Mouse (Mus musculus) liver, adult (tissue): ENCODE results near the gene Htra3.

Experiments used
- GATA4 ChIP-seq: IDR thresholded peaks from 2 replicates; pipeline ENCODE4 v1.6.1; 2014; ENCODE audit warnings: mild to moderate bottlenecking, low read length; ENCODE audit not compliant: insufficient replicate concordance

The Htra3 gene

DNA sequence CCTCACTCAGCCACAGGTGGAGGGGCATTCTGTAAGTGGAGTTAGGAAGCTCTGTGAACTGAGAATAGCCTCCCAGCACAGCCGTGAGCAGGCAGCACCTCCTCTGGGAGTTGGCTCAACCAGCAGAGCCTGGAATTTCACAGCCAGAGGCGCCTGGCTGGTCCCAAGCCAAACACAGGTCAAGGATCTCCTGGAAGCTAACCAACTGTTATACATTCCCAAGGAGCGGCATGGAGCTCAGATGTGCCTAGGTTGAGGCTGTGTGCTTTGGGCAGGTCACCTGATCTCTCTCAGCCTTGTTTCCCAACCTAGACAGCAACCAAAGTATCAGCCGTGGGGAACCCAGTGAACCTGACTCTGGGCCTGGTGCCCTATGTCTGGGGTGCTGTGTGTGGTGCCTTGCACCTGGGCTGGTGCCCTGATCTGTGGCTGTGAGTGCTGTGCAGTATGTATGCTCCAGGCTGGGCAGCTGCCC, 5.5 kb downstream of the Htra3 start:
- no peak for TF ChIP-seq GATA4

DNA sequence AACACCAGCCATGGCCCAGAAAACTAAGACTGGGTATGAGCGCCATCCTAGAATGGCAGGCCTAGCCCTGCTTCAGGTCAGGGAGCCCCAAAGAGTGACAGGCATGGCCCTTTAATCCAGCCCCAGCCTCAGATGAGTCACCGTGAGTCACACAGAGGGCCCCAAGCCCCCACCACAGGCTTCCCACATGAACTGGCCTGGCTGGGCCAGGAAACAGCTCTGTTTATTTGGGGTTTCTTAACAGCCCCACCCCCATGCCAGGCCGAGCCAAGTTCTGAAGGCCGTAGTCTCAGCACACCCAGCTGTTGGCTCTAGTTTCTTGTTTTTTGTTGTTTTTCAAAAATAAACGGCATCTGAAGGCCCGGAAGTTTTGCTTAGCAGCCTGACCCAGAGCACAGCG, 6.5 kb downstream of the Htra3 start:
- no peak for TF ChIP-seq GATA4

DNA sequence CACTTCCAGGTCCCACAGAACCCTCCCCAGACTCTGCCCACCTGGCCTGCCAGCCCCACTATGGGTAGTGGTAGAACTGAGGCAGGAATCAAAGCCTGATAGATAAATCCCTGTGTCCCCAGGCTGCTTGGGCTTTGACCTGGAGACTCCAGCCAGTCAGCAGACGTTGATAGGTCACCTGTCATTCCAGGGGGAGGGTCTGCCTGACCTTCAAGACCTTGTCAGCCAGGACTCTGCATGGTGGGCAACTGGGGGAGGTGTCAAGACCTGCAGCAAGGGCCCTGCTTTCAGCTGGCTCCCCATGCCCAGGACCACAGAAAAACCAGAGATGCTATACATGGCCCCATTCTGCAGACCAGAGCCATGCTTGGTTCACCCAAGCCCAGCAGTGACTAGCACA, 7.0 kb downstream of the Htra3 start:
- TF ChIP-seq GATA4 = no peak

DNA sequence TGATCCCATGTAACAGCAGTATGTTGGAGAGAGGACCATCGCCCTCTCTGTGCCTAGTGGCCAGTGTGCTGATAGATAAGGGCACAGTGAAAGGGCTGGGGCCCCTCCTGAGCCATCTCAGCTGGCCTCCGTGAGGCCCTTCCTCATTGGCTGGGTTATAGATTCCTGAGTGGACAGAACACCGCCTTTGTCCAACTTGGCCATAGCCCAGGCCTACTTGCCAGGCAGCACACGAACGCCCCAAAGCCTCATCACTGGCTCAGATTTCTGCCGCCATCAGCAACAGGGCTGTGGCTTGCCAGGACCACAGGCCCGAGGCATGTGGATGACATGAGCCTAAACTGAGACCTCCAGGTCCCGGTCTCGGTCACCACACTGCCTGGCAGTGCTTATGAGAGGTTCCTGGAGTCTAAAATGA, 8.1 kb downstream of the Htra3 start:
- peak; percentile 60; the same call in 1 of the 2 replicates for TF ChIP-seq GATA4

DNA sequence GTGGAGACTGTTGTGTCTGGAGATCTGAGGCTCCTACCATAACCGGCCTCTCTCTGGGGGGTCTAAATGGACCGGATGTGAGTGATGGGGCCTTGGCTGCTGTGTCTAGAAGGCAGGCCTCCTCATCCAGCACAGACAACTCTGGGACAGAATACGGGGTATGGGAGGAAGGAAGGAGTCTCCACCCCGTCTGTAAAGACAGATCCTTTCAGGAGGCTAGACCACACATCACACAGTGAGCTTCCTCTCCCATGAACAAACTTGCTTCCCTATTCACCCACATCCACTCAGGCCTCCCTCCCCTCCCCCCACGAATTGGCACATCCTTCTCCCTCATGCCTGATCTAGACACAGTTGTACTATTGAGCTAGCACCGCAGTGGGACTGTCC, 9.2 kb downstream of the Htra3 start:
- no peak for TF ChIP-seq GATA4

DNA sequence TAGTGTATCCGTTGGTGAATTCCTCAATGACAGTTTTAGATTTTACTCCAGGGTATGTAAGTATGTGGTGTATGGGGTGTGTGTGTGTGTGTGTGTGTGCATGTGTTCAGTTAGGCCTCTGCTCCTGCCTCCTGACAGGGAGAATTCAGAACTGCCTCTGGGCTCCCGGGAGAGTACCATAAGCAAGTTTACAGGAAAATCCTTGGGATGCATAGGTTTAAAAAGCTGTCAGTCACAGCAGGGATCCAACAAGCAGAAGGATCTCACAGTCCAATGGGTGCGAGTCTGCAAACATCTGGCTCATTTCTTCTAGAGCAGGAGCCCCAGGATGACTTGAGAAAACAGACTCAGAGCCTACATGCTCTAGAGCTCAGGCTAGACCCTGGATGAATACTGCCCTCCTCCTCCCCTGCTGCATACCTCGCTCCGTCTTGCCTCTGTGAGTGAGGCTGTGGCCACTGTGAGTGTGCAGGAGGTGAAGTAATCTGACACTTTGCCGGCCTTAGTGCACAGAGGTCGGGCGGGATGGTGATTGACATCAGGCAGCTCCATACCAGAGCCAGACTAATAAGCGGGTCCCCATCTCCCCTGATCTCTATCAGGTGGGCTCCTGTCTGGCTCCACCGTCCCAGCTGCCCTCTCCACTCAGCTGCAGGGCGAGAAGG, 9.7 kb downstream of the Htra3 start:
- TF ChIP-seq GATA4 = no peak

DNA sequence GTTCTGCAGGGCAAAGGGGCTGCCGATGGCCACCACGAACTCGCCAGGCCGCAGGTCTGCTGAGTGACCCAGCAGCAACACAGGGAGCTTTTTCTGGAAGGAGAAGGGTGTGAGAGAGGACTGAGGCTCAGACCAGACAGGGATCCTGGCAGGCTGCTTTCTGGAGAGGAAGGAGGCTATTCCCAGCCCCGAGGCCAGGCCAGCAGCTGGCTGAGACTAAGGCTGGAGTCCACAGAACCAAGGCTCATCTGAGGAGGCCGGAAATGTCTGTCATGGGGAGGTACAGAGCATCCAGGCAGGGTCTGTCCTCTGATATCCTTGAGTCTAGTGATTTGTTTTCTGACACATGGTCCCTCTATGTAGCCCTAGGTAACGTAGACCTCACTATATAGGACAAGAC, 13.4 kb downstream of the Htra3 start:
- TF ChIP-seq GATA4 = no peak

DNA sequence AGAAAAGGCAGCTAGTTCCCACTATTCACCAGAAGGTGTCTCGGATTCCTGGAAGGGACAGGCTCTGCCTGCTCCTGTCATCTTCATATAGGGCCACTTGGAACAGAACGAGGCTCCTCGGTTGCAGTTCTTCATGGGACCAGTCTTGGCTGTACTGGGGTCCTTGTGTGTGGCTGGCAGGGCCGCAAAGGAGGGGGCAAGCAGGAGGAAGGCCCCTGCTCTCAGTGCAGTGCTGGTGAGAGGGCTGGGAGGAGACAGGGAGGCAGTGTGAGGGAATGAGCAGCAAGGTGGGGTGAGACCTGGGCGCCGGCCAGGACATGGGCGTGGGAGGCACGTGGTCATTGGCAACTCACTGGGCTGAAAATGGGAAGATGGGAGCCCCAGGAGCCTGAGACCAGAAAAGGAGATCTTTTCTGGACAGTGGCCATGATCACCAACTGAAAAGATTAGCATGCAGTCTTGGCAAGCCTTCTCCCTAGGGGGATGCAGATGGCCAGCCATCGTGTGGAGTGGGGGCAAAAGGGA, 17.5 kb downstream of the Htra3 start:
- TF ChIP-seq GATA4 = no peak

DNA sequence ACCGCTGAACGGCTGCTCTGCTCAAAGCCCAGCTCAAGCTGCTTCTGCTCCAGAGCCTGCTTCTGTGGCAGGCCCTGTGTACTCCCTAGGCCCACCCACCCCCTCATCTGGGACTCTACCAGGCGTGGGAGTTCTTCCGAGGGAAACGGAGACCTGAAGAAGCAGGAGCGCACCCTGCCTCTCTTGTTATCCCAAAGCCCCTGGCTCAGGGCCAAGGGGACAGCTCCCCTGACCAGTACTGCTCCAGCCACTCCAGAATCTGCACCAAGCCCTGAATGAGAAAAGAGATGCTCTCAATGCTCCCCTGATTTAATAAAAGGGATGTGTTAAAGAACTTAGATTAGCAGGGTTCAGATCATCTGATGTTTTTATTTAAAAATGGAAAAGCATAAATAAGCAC, 18.4 kb downstream of the Htra3 start:
- TF ChIP-seq GATA4 = no peak

DNA sequence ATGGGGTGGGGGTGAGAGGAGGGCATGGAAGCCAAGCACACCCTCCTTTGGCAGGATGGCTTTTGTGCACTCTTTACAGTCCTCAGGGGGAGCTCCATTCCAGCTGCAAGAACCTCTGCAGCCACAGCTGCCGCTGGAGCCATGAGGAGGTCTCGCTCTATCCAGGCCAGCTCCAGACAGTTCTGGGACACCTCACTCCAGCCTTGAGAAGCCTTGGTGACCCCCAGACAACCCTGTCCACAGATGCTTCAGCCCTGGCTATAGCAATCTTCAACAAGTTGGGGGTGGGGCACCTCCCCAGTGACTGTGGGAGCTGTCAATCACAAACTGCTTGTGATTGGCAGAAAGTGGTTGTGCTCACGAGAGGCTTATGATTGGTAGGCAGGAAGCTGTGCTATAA, 20.1 kb downstream of the Htra3 start:
- no peak for TF ChIP-seq GATA4

DNA sequence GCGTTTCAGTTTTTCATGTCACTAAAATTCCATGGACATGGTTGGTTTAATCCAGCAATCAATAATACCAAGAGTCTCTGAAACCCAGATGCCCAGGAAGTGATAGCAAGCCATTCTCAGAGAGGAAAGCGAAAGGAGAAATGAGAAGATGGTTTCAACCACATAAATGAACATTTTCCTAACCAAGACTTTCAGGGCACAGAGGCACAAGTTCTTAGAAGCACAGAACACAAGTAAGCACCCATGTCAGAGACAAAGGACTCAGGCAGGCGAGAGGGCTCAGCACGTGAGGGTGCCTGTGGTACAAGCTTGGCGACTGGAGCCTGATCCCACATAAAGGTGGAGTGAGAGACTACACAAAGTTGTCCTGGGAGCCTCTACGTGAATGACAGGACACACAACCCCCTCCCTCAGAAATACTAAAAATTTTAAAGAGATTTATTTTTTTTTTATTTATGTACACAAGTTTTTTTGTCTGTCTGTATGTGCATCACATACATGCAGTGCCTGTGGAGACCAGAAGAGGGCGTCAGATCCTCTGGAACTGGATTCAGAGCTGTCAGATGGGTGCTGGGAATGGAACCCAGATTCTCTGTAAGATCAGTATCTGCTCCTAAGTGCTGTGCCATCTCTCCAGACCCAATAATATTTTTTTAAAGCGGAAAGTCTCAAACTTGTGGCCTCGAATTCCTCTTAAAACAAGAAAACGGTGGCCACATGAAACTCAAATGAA, 23.7 kb downstream of the Htra3 start:
- TF ChIP-seq GATA4 = no peak

DNA sequence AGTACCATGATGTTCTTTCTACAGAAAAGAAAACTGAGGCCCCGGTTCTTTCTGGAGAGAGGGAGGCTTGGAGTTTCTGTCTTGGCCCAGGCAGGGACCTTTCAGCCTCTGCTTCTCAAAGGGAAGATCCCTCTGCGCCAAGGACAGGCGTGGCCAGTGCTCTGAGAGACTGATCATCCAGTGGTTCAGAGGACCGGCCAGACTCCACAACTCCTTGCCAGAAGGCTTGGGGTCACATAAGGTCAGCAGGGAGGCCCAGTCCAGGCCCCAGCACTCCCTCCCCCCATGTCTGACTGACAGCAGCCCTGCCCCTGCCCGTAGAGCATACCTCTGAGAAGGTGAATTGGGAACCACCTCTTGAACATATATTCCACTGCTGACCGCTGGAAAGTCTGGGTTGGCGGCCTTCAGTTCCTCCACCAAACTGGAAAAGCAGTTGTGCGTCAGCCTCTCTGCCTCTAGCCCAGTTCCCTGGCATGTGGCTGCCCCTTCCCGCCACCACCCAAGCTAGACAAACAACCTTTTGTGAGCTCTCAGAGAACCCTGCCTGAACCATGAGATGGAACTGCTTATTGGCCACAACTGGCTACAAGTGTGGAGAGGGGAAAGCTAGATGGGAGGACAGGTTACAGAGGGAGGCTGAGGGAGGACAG, 25.7 kb downstream of the Htra3 start:
- TF ChIP-seq GATA4 = no peak

DNA sequence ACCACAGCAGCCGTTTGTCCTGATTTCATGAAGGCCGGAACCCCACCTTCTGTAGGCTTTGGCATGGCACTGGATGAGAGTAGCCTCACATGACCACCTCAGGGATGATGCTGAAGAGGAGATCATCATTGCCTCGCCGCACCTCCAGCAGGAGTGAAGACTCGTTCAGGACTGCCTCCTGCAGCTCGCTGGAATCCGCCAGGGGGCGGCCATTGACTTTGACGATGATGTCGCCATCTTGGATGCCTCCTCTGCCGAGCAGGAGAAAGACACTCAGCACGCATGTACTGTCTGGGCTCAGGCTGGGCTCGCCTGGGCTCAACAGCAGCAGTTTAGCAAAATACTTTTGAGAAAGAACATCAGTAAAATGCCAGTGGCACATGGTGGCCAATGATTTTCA, 26.7 kb downstream of the Htra3 start:
- TF ChIP-seq GATA4 = no peak

DNA sequence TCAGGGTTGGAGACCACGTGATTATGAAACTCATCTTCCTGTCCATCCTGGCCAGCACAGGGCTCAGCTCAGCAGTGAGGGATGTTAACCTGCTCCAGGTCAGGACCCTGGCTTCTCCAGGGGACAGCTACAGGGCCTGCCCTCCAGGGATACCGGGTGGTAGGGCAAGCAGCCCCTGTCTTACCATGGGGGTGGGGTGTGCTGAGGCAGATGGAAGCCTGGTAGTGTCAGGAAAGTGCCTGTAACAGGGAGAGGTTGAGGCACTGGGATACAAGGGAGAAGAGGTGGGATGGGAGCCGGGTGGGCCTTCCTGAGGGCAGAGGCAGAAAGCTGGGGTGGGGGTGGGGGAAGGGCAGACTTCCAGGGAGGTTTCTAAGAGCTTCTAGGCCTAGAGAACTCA, 27.3 kb downstream of the Htra3 start:
- no peak for TF ChIP-seq GATA4

DNA sequence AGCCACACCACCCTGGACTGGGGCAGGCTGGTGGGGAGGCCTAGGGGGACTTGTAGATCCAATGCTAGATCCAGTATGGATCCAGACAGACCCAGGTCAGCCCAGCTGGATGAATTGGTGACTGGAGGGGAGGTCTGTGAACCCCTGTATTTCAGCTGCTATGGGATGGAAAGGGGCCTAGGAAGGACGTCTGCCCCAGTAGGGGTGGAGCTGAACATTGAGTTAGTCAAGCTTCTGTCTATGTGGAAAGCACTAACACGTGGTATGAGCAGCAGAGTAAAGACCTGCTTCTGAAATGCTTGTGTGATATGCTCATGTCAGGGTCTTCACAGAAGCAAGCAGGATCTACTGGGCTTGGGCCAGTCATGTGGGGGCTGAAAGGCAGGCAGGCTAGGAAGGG, 31.4 kb downstream of the Htra3 start:
- no peak for TF ChIP-seq GATA4

DNA sequence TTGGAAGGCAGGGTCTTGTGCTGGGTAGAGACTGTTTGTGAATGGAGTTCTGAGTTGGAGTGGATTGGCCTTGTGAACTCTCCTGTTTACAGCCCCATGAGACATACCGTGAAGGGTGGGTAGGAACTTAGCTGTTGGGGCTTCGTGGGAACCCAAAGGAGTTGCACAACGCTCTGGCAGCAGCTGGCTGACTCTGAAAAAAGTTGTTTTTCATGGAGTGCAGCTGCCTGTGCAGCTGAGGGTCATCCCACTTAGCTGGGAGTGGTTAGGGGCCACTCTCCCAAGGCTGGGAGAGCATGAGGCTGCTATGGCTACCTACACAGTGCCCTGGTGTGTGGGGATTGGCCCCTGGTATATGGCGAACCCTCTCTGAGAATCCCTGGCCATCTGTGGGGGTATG, 32.0 kb downstream of the Htra3 start:
- no peak for TF ChIP-seq GATA4
